Mouse (Mus musculus) thymus, adult 2 months (tissue): ENCODE data around the gene Dapl1.

Experiments
- CTCF ChIP-seq: fragments of 200-500 bp; IDR thresholded peaks from 2 replicates; pipeline ENCODE4 v1.5.1; 2012; ENCODE audit warnings: mild to moderate bottlenecking, control low read depth, low read length, moderate library complexity, borderline replicate concordance; ENCODE audit not compliant: control insufficient read depth, poor library complexity, insufficient read depth; ENCODE audit errors: extremely low read depth
- POLR2A ChIP-seq: fragments of 200-500 bp; IDR thresholded peaks from 2 replicates; pipeline ENCODE4 v1.6.1; 2012; ENCODE audit warnings: mild to moderate bottlenecking, low read length, control low read depth, moderate library complexity; ENCODE audit not compliant: control insufficient read depth, poor library complexity, insufficient read depth; ENCODE audit errors: extremely low read depth

DNA sequence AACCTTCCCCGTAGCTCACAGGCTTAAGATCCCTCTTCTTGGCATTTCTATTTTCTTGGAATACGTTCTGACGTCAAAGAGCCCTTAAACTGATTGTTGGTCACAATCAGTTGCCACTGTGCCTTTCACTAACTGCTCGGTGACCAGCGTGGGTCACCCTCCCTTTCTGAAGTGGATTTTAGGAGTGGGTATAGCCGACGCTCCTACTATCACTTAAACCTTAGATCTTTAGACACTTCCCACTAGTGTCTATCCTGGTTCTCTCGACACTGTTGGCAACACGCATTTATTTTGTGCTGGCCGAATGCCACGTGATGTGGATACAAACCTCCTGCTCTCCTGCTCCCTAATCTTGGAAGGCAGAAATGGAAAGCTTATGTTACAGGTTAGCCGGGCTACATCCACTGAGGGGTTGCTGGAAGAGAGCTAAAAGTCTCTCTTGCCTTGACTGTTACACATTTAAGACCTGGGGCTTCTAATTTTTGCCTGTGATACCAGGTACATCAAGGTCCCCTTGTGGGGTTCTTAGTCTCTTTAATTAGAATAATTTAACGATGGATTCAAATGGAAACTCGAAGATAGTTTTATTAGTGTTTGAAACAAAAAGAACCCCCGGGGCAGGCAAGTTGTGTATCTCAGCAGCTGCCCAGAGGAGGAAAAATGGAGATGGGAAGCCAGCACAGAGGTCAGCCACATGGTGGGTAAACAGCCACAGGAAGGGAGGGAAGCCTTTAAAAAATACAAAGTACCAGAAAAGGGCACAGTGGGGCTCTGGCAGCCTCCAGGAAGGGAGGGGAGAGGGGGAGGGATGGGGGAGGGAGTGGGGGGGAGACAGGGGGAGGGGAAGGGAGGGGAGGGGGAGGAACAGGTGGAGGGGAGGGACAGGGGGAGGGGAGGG, 13.2 kb upstream of the Dapl1 start:
- TF ChIP-seq POLR2A (no peak), CTCF (no peak)
